Mouse (Mus musculus) limb, embryonic 13.5 days (tissue): ENCODE measurements around the gene Plcxd2. TPM values are rescaled to one million over a fixed set of nuclear protein-coding genes. Genes with fewer than 3 reads are reported as not detected.

Experiments used
- ATAC-seq: fragments of 200-750 bp; cut with Nextera tagmentation; 2 replicates; pipeline ENCODE4 v1.8.0; 2017; ENCODE audit warnings: low read depth, moderate number of reproducible peaks, moderate TSS enrichment; ENCODE audit not compliant: low FRiP score
- H3K27ac ChIP-seq: fragments of 300-500 bp; sonication (generic); 2 replicates; pipeline ENCODE4 v1.5.1; 2015; ENCODE audit warnings: inconsistent platforms, mild to moderate bottlenecking, moderate library complexity
- H3K27me3 ChIP-seq: fragments of 300-500 bp; sonication (generic); 2 replicates; pipeline ENCODE4 v1.6.1; 2015; ENCODE audit warnings: mild to moderate bottlenecking, inconsistent platforms
- H3K36me3 ChIP-seq: fragments of 300-500 bp; sonication (generic); 2 replicates; pipeline ENCODE4 v1.6.1; 2015; ENCODE audit warnings: inconsistent platforms, mild to moderate bottlenecking, moderate library complexity
- H3K4me1 ChIP-seq: fragments of 300-500 bp; sonication (generic); 2 replicates; pipeline ENCODE4 v1.6.1; 2015; ENCODE audit warnings: inconsistent platforms
- H3K4me2 ChIP-seq: fragments of 300-500 bp; sonication (generic); replicated peaks from 2 replicates; pipeline ENCODE4 v1.6.1; 2015; ENCODE audit warnings: inconsistent platforms, mild to moderate bottlenecking, moderate library complexity
- H3K4me3 ChIP-seq: fragments of 300-500 bp; sonication (generic); 2 replicates; pipeline ENCODE4 v1.5.1; 2015; ENCODE audit warnings: moderate library complexity, mild to moderate bottlenecking, inconsistent platforms
- H3K9ac ChIP-seq: fragments of 300-500 bp; sonication (generic); 2 replicates; pipeline ENCODE4 v1.6.1; 2015; ENCODE audit warnings: mild to moderate bottlenecking, inconsistent platforms
- H3K9me3 ChIP-seq: fragments of 300-500 bp; sonication (generic); 2 replicates; pipeline ENCODE4 v1.6.1; 2016; ENCODE audit warnings: inconsistent platforms
- WGBS: fragments of 180-500 bp; shearing (Covaris S2); methylation state at CpG from one replicate; pipeline ENCODE4 v1.1.7; 2015; 5-methylcytosine and 5-hydroxymethylcytosine counted together
- polyA plus RNA-seq: library from polyadenylated mRNA; unstranded; fragments of >200 nt; fragmentation: Nextera tagmentation; extraction: Ambion mirVana; gene quantifications from 2 replicates; pipeline ENCODE4 v1.2.1, GENCODE M21; 2015

Gene Plcxd2
- polyA plus RNA-seq, 1 experiment from 2014 or later, result 2.7 TPM

- Histone ChIP-seq H3K4me2 (peak overlapping the region; percentile 95), H3K27ac (no peak overlapping the region), H3K36me3 (no peaks in the 10 kb centered on the region), H3K4me1 (peaks cover 16% of the 10 kb centered on the region), H3K27me3 (peaks cover 14% of the 10 kb centered on the region), H3K4me3 (peak overlapping the region; percentile 59), H3K9ac (peak overlapping the region; percentile 73), H3K9me3 (no peaks in the 10 kb centered on the region)
- WGBS, result under 1% methylated on average over 13 of the region's 13 CpGs
- no peak; the same call in 1 of the 2 replicates for ATAC-seq
Observed at GRCm38 (mm10) chr16:46009717-46010116, 301 bp downstream of the Plcxd2 start.

DNA sequence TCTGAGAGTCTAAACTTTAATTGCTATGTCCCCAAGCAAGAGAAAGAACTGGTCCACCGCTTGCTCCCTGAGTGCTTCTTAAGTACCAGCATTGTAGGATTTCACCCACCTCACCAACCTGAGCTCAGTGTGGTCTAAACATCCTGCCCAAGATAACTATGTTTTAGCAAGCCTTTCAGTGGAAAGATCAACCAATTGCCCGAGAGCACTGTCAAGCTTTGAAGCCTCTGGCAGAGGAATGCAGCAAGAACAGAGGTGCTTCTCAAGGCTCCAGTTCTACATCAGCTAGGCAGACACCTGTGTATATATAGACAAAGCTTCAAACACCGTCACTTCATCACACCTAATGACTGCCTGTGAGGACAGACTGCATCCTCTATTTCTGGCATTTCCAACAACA lies 1.3 kb downstream of the Plcxd2 start:
- H3K9me3 ChIP-seq, result no peaks in the 10 kb centered on the region
- H3K9ac ChIP-seq, result no peak overlapping the region
- no peak for ATAC-seq
- peaks cover 14% of the 10 kb centered on the region for H3K27me3 ChIP-seq
- H3K36me3 ChIP-seq, result no peaks in the 10 kb centered on the region
- H3K4me2 ChIP-seq, result peak overlapping the region; percentile 95
- peak overlapping the region; percentile 59 for H3K4me3 ChIP-seq
- H3K4me1 ChIP-seq, result peaks cover 16% of the 10 kb centered on the region
- WGBS, result 58% methylated on average over 3 of the region's 3 CpGs
- no peak overlapping the region for H3K27ac ChIP-seq

DNA sequence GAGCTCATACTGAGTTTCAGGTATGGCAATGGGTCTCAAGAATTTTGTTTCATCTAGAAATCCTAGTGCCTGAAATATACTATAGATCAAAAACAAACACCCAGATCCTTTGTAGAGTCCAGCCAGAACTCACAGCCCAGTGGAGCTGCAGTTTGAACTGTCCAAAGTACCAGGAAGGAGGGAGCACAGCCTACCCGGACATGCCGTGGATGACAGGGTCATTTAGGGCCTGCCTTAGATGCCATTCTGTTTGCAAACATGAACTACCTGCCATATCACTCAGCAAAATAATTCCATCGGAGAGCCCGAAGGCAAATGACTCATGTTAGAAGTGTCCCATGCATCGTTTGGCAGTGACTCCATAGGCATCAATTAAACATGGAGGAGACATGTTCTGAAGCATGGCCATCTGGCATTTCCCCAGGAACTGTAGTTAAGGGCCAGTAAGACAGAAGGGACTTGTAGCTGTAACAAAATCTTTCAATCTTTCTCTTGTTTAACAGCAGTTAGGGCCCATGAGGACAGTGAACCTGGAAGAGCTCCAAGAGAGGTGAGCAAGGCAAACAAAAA lies 1.9 kb downstream of the Plcxd2 start:
- H3K4me3 ChIP-seq, result peak overlapping the region; percentile 59; the same call in 1 of the 2 replicates
- no peak for ATAC-seq
- WGBS, result 67% methylated on average over 5 of the region's 5 CpGs

DNA sequence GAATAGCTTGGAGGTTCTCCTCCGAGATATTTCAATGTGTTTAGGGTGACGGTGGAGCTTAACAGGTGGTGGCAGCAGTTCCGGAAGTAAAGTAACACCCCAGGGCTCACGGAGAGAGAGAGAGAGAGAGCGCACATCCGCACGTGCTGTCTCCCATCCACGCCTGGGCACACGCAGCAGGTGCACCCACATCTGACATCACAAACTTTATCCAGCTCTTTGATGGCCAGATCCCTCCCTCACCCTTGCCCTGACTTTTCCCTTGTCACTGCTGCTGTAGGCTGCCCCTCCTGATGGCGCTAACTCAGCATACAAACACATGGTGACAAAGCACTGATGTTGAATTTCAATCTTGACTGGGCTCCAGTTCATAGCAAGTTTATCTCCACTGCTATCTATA lies 3.8 kb downstream of the Plcxd2 start:
- Histone ChIP-seq H3K9me3 (no peaks in the 10 kb centered on the region), H3K27me3 (peaks cover 14% of the 10 kb centered on the region), H3K4me3 (no peak overlapping the region), H3K36me3 (no peaks in the 10 kb centered on the region), H3K27ac (no peak overlapping the region), H3K4me1 (peaks cover 17% of the 10 kb centered on the region), H3K9ac (no peak overlapping the region), H3K4me2 (no peak overlapping the region)
- WGBS, result 67% methylated on average over 10 of the region's 10 CpGs
- no peak for ATAC-seq

More for the DNA sequence above, 1.9 kb downstream of the Plcxd2 start:
- Histone ChIP-seq H3K9me3 (no peaks in the 10 kb centered on the region), H3K4me1 (peaks cover 16% of the 10 kb centered on the region), H3K27me3 (peaks cover 14% of the 10 kb centered on the region), H3K4me2 (peak overlapping the region; percentile 95), H3K9ac (no peak overlapping the region), H3K36me3 (no peaks in the 10 kb centered on the region), H3K27ac (no peak overlapping the region)

DNA sequence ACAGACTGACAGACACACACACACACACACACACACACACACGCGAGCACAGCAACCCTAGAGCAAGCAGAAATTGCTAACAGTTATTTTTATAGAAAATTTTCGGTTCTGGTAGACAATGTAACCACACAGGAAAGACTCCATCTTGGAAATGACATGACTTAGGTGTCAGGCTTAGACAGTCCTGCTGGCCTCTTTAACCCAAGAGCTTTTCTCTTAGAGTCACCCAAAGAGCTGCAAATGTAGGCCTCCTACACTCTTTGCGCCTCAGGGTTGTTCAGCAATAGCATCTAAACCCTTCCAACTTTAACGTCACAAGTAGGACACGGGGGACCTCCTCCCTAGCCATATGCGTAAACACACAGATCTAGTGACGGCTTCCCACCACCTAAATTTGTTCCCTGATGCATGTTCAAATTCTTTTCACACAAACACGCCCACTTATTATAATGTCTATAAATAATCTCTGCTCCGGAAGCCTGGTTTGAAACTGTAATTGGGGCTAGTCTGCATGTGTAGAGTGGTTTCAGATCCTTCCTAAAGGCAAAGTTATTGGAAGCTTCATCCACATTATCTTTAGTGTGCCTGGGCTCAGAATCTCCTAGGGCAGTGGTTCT lies 8.4 kb downstream of the Plcxd2 start:
- H3K27ac ChIP-seq, result no peak overlapping the region
- ATAC-seq, result no peak
- H3K4me1 ChIP-seq, result 0 out of 2 replicates have a peak, but pooled peaks cover 7% of the 10 kb centered on the region
- no peaks in the 10 kb centered on the region for H3K27me3 ChIP-seq
- no peaks in the 10 kb centered on the region for H3K36me3 ChIP-seq
- H3K9me3 ChIP-seq, result no peaks in the 10 kb centered on the region
- H3K9ac ChIP-seq, result no peak overlapping the region
- 78% methylated on average over 10 of the region's 10 CpGs for WGBS
- no peak overlapping the region for H3K4me3 ChIP-seq
- no peak overlapping the region for H3K4me2 ChIP-seq

GRCm38 (mm10) chr16:46000976-46001375 lies 9.0 kb downstream of the Plcxd2 start:
- no peak overlapping the region for H3K4me2 ChIP-seq
- no peaks in the 10 kb centered on the region for H3K36me3 ChIP-seq
- 0 out of 2 replicates have a peak, but pooled peaks cover 7% of the 10 kb centered on the region for H3K4me1 ChIP-seq
- no peaks in the 10 kb centered on the region for H3K9me3 ChIP-seq
- WGBS, result 59% methylated on average over 3 of the region's 3 CpGs
- H3K27ac ChIP-seq, result no peak overlapping the region
- ATAC-seq, result no peak
- no peak overlapping the region for H3K9ac ChIP-seq
- no peak overlapping the region for H3K4me3 ChIP-seq
- no peaks in the 10 kb centered on the region for H3K27me3 ChIP-seq

- H3K9me3 ChIP-seq, result no peaks in the 10 kb centered on the region
- 69% methylated on average over 10 of the region's 10 CpGs for WGBS
- no peak overlapping the region for H3K4me3 ChIP-seq
- H3K4me1 ChIP-seq, result 0 out of 2 replicates have a peak, but pooled peaks cover 7% of the 10 kb centered on the region
- no peak for ATAC-seq
- H3K27me3 ChIP-seq, result no peaks in the 10 kb centered on the region
- no peaks in the 10 kb centered on the region for H3K36me3 ChIP-seq
- no peak overlapping the region for H3K4me2 ChIP-seq
- H3K9ac ChIP-seq, result no peak overlapping the region
- H3K27ac ChIP-seq, result no peak overlapping the region
Observed at GRCm38 (mm10) chr16:45999374-46000191, 10.4 kb downstream of the Plcxd2 start.

- Histone ChIP-seq H3K4me3 (no peak overlapping the region), H3K4me1 (0 out of 2 replicates have a peak, but pooled peaks cover 7% of the 10 kb centered on the region), H3K36me3 (no peaks in the 10 kb centered on the region), H3K4me2 (no peak overlapping the region), H3K27me3 (no peaks in the 10 kb centered on the region), H3K27ac (no peak overlapping the region), H3K9ac (no peak overlapping the region), H3K9me3 (no peaks in the 10 kb centered on the region)
- no peak for ATAC-seq
- 80% methylated on average over 7 of the region's 7 CpGs for WGBS
Observed at GRCm38 (mm10) chr16:45998231-45998630, 11.8 kb downstream of the Plcxd2 start.

- Histone ChIP-seq H3K36me3 (no peaks in the 10 kb centered on the region), H3K9ac (no peak overlapping the region), H3K27ac (no peak overlapping the region), H3K4me2 (no peak overlapping the region), H3K4me1 (peaks cover 3% of the 10 kb centered on the region; the same call in 1 of the 2 replicates), H3K4me3 (no peak overlapping the region), H3K9me3 (no peaks in the 10 kb centered on the region), H3K27me3 (no peaks in the 10 kb centered on the region)
- ATAC-seq, result no peak
- 45% methylated on average over 10 of the region's 10 CpGs for whole genome bisulfite sequencing
Observed at GRCm38 (mm10) chr16:45990901-45991676, 18.9 kb downstream of the Plcxd2 start.

DNA sequence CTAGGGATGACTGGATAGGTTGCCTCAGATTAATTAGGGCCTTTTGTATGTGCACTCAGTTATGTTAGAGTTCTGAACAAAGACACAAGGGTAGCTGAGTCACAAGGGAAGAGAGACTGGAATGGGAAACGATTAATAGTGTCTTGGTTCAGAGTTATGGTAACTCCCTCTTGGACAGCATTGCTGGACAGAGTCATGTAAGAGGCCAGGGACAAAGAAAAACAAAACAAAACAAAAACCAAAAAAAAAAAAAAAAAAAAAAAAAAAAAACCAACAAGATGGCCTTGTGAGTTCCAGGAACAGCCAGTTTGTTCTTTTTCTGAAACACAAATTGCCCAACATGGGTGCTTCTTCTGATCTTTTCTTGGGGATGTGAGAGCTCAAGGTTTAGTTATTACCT lies 23.8 kb downstream of the Plcxd2 start:
- Histone ChIP-seq H3K9me3 (no peaks in the 10 kb centered on the region), H3K4me1 (peaks cover 14% of the 10 kb centered on the region), H3K4me2 (no peak overlapping the region), H3K27ac (no peak overlapping the region), H3K4me3 (no peak overlapping the region), H3K36me3 (no peaks in the 10 kb centered on the region), H3K27me3 (no peaks in the 10 kb centered on the region), H3K9ac (no peak overlapping the region)
- no peak for ATAC-seq
- WGBS, result 84% methylated on average over 1 of the region's 1 CpGs

DNA sequence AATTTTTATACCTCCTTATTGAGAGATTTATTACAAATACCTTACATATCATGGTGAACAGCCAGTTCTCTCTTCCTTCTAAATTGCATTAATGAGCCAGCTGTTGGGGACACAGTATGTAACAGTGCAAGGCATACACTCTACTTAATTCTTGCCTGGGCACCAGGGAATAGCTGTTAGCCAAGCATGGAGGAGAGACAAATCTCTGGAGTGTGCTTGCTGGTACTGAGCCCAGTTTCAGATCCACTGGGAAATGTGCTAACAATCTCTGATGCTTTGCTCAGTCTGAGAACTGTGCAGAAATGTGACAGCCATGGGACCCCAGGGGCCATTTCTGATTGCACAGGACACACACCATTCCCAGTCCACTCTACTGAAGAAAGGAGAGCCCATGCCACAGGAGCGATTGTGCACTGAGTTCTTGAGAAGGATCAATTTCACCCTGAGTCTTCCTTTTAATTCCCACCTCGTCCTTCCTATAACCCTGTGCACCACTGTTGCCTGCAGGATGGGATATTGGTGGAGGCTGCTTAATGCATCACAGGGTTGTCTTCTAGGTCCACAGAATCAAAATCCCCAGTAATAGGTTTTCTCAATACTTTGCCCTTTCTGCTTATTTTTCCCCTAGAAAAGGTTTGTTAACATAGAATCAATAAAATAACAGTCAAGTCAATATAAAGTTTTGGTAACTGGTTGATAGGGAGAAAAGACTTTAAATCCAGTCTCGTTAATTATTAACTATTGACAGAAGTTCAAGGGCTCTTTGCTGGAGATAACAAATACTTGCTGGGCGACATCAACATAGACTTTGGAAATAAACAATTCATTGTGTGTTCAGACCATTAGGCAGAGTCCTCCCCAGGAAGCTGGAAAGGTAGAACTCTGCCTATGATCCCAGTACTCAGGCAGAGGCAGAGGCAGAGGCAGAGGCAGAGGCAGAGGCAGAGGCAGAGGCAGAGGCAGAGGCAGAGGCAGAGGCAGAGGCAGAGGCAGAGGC lies 25.1 kb downstream of the Plcxd2 start:
- Histone ChIP-seq H3K4me1 (peaks cover 14% of the 10 kb centered on the region), H3K27ac (peak overlapping the region; percentile 52; the same call in 1 of the 2 replicates), H3K4me2 (peak overlapping the region; percentile 12; the same call in 1 of the 2 replicates), H3K36me3 (0 out of 2 replicates have a peak, but pooled peaks cover 2% of the 10 kb centered on the region), H3K4me3 (no peak overlapping the region), H3K27me3 (no peaks in the 10 kb centered on the region), H3K9me3 (no peaks in the 10 kb centered on the region), H3K9ac (no peak overlapping the region)
- WGBS, result 73% methylated on average over 4 of the region's 4 CpGs
- peak; percentile 92 for ATAC-seq
